Mouse (Mus musculus): ENCODE measurements around the gene Capg.

- TF ChIP-seq USF1 (IDR thresholded peaks at IDR 0.05; ENCODE audit: low read depth), result no peak
- peak; percentile 98 for TF ChIP-seq POLR2A (IDR thresholded peaks at IDR 0.05; ENCODE audit: insufficient read length, low read depth)
- no peak for TF ChIP-seq TCF12 (IDR thresholded peaks at IDR 0.05; ENCODE audit: insufficient read depth, poor library complexity, severe bottlenecking)
- no peak for TF ChIP-seq MAX (IDR thresholded peaks at IDR 0.05; ENCODE audit: low read depth)
- TF ChIP-seq REST (IDR thresholded peaks at IDR 0.05; ENCODE audit: insufficient read depth, insufficient read length), result no peak
- no peak for TF ChIP-seq SRF (IDR thresholded peaks at IDR 0.05; ENCODE audit: control insufficient read depth, insufficient read length, low read depth)
- no peak for TF ChIP-seq MYOG (IDR thresholded peaks at IDR 0.05; ENCODE audit: control insufficient read depth in 1 of 3, insufficient read depth in 1 of 3, insufficient read length in 2 of 3, low read depth in 2 of 3)
- TF ChIP-seq POLR2AphosphoS2 (IDR thresholded peaks at IDR 0.05; ENCODE audit: insufficient read length, low read depth), result peak; percentile 94
- no peak for TF ChIP-seq CEBPB (IDR thresholded peaks at IDR 0.05; ENCODE audit: insufficient read depth, poor library complexity, severe bottlenecking)
- no peak for TF ChIP-seq E2F4 (IDR thresholded peaks at IDR 0.05; ENCODE audit: insufficient read depth)
- TF ChIP-seq MYOD1 (IDR thresholded peaks at IDR 0.05; ENCODE audit: control insufficient read depth in 1 of 3, insufficient read length in 2 of 3, low read depth in 2 of 3), result no peak
- TF ChIP-seq TCF3 (IDR thresholded peaks at IDR 0.05; ENCODE audit: insufficient read length, low read depth), result no peak
Observed at GRCm38 (mm10) chr6:72597956-72598753, 54.0 kb downstream of the Capg start, which contains the start of the genes Elmod3 and Retsat.

Measured in myocyte (in vitro differentiated cells).